Mouse (Mus musculus) neutrophil, adult 83 days (primary cell): ENCODE results near the gene Ccdc191. TPM values are rescaled to one million over a fixed set of nuclear protein-coding genes. Genes with fewer than 3 reads are reported as not detected.

ENCODE experiments used
- total RNA-seq, 2 experiments: library from RNA; stranded (reverse); gene quantifications; one replicate each; pipeline ENCODE4 v1.2.4; 2023

The Ccdc191 gene
- total RNA-seq = 1 to 10 TPM; 2.3 to 4.0 TPM

DNA sequence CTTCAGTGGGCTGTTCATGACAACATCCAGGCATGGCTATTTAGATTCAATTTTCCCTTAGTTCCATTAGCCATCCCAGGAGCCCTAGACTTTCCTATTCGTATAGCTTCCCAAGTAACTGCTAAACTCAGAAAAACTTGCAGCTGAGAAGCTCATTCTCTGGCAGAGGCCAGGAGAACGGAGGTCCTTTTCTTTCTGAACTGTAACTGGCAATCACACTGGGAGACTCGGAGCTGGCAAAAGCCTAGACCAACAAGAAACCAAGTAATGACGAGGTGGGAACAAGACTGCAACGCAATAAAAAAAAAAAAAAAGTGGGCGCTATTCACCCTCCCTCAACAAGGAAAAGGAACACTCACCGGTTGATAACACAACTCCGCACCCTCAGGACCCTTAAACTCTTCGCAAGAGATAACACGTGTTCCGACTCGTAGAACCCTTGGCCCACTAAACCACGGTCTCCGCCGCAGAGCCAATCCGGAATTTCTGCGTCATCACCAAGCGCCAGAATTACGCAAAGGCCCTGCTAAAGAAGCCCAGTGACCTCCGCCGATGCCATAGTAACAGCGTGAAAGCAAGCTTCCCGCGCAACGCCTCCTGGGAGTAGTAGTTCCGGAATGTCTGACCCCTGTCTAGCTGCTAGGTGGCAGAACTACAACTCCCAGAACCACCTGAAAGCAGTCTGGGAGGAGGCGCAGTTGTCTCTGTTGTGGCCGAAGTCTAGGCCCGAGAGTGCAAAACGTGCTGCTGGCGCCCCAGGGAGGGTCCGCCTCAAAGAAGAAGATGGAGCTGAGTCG, at the start of gene Ccdc191:
Ccdc191 (plus strand) TSS at position 593 of the 797 bp plus-strand sequence.

DNA sequence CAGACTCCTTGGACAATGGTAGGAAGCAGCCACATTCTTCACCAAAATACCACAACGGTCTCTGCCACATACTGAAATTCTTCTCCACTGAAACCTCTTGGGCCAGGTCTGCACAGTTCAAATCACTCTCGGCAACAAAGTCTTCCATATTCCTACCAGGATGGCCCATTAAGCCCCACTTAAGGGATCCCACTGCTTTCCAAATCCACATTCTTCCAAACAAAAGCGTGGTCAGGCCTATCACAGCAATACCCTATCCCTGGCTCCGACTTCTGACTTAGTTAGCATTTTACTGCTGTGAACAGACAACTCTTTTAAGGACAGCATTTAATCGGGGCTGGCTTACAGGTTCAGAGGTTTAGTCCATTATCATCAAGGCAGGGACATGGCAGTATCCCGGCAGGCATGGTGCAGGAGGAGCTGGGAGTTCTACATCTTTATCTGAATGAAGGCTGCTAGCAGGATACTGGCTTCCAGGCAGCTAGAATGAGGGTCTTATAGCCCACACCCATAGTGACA, 36.8 kb downstream of the Ccdc191 start, which contains the start of gene Qtrt2:
Qtrt2 (minus strand) TSS at position 469 of the 519 bp plus-strand sequence.

DNA sequence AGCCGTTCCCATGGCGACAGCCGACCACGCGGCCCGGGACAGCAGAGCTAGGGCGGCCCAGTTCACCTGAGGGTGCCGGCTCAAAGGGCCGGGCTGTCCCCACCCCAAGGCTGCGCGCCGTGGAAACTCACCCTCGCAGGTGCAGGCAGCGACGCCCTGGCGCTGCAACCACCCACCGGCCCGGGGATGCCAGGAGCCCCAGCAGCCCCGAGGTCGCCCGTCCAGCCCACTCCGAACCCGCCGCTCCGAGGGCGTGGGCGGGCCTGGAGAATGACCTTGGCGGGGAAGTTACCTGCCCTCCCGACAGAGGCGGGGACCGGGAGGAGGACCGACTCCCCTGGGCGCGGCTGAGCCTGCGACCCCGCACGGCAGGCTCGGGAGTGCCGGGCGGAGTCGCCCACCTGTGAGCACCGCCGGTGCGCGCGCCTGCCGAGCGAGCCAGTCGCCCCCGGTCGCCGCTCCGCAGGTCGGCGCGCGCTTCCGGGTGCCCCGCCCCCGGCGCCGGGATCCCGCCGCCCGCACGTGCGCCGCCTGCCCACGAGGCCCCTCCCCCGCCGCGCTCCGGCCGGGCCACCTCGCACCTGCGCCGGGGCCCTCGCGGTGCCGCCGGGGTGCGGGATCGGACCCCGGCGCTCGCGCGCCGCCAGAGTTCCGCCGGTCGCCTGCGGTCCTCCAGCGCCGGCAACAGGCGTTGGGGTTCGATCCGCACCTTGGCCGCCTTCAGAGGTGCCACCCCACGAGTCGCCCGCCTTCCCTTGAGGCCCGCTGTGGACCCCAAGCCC, 89.9 kb downstream of the Ccdc191 start, which contains the start of gene Zdhhc23:
Zdhhc23 (minus strand) TSS at position 464 of the 782 bp plus-strand sequence.

Other genes starting within 250 kb of the Ccdc191 start
- not detected for gene Tigit, start 225.7 kb upstream of the Ccdc191 start, total RNA-seq
- gene Drd3, start 135.8 kb upstream of the Ccdc191 start, total RNA-seq = not detected
- 1 to 10 TPM; 7.8 to 9.0 TPM for gene Qtrt2, start 37.0 kb downstream of the Ccdc191 start, total RNA-seq
- gene Zdhhc23, start 90.0 kb downstream of the Ccdc191 start, total RNA-seq = 1 to 10 TPM in 1 of 2 experiments, under 1 TPM in 1; 0.94 to 1.4 TPM
- under 1 TPM; 0.33 to 0.35 TPM for gene Gramd1c, start 173.5 kb downstream of the Ccdc191 start, total RNA-seq
- gene Atp6v1a, start 249.9 kb downstream of the Ccdc191 start, total RNA-seq = 100 to 1,000 TPM in 1 of 2 experiments, 10 to 100 TPM in 1; 81.0 to 102 TPM